Comparison of ENCODE assay signal across 32 mouse cellular contexts in genomic region chr14:54503092-54503491, GRCm38 (mm10). TPM values are rescaled to one million over a fixed set of nuclear protein-coding genes. Genes with fewer than 3 reads are reported as not detected.
"Had no signal": no experiment of that assay in that cellular context is flagged by ENCODE, and none has a peak within 500 bp of the region (broad histone marks: within the 10 kb centered on the region; RNA-seq: fewer than 3 reads in every experiment).

No protein-coding gene starts in this region.

- H3K9me3 ChIP-seq: embryonic facial prominence, embryonic 12.5 days; embryonic facial prominence, embryonic 15.5 days; forebrain, embryonic 15.5 days had no signal

- H3K4me3 ChIP-seq: embryonic facial prominence, embryonic 10.5 days; embryonic facial prominence, embryonic 12.5 days; embryonic facial prominence, embryonic 13.5 days; embryonic facial prominence, embryonic 15.5 days; erythroblast, embryonic 14.5 days; forebrain, embryonic 10.5 days; forebrain, embryonic 12.5 days; forebrain, embryonic 13.5 days; forebrain, embryonic 15.5 days; gastrocnemius, adult 2 months; heart, adult 2 months had no signal

- H3K4me1 ChIP-seq: embryonic facial prominence, embryonic 10.5 days; embryonic facial prominence, embryonic 12.5 days; embryonic facial prominence, embryonic 13.5 days; embryonic facial prominence, embryonic 15.5 days; forebrain, embryonic 10.5 days; forebrain, embryonic 12.5 days; forebrain, embryonic 13.5 days; forebrain, embryonic 15.5 days had no signal

- DNase-seq: cerebellum, adult 8-10 months; cerebellum, adult 9-10 months; cerebellum, adult 9-11 months; cerebellum, postnatal 10 days; cerebellum, postnatal 14 days; cerebellum, postnatal 25 days; cerebellum, postnatal 36 days; embryo, embryonic 11 days; forebrain, postnatal 0 days; gastrocnemius, adult 2 months; gastrocnemius, postnatal 10 days; gastrocnemius, postnatal 14 days; gastrocnemius, postnatal 25 days; gastrocnemius, postnatal 36 days; heart, adult 18-20 months; heart, adult 2 months had no signal

- ATAC-seq: forebrain, embryonic 13.5 days; forebrain, embryonic 14.5 days; forebrain, embryonic 15.5 days; forebrain, embryonic 16.5 days; forebrain, postnatal 0 days had no signal

- H3K27ac ChIP-seq: embryonic facial prominence, embryonic 10.5 days; embryonic facial prominence, embryonic 12.5 days; embryonic facial prominence, embryonic 13.5 days; embryonic facial prominence, embryonic 15.5 days; forebrain, embryonic 10.5 days; forebrain, embryonic 12.5 days; forebrain, embryonic 13.5 days; forebrain, embryonic 15.5 days; gastrocnemius, adult 2 months; heart, adult 2 months had no signal

- H3K27me3 ChIP-seq: embryonic facial prominence, embryonic 12.5 days; embryonic facial prominence, embryonic 13.5 days; embryonic facial prominence, embryonic 15.5 days; forebrain, embryonic 12.5 days; forebrain, embryonic 13.5 days; forebrain, embryonic 15.5 days had no signal

RNA-seq across cellular contexts. Expression of gene Rem2, which starts 27.2 kb away (rescaled TPM):
- total RNA-seq: gastrocnemius, adult 18-20 months; gastrocnemius, adult 2 months; gastrocnemius, adult 8-10 months; gastrocnemius, postnatal 14 days; gastrocnemius, postnatal 25 days; gastrocnemius, postnatal 36 days; gastrocnemius, postnatal 4 days; granulocyte monocyte progenitor cell, adult 5-6 weeks; heart, adult 18-20 months; heart, adult 2 months; heart, adult 8-10 months had no signal
- polyA plus RNA-seq: erythroblast, embryonic 14.5 days; heart, adult 2 months had no signal
